Mouse (Mus musculus): ENCODE data around the gene Mmrn2.

Mmrn2 gene

DNA sequence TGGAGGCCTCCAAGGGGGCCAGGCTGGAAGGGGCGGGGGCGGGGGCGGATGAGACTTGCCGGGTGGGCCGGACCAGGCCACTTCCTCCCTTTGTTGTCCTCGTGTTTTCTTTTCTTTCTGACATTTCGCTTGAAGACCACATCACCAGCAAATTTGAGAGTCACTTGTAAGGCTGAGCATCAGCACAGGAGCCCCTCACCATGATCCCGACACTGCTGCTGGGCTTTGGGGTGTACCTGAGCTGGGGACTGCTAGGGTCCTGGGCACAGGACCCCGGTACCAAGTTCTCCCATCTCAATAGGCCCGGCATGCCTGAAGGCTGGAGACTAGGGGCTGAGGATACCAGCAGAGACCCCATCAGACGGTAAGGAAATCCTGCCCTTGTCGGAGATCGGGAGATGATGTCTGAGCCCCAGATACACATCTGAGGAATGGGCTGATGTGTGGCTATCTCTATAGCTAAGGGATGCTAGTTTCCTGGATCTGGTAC is at the start of gene Mmrn2:
Gene Mmrn2 (plus strand): TSS at position 51 of the 490 bp plus-strand sequence.
- DNase-seq (ENCODE audit: extremely low read depth, low read depth, low spot score) = no peak

- no peak for DNase-seq (ENCODE audit: extremely low read depth, low read depth, low spot score)
Observed at GRCm38 (mm10) chr14:34326606-34327005, 48.7 kb upstream of the Mmrn2 start.

GRCm38 (mm10) chr14:34327618-34328017 is 47.6 kb upstream of the Mmrn2 start:
- DNase-seq (ENCODE audit: extremely low read depth, low read depth, low spot score) = no peak

GRCm38 (mm10) chr14:34330657-34331158 is 44.6 kb upstream of the Mmrn2 start:
- no peak for DNase-seq (ENCODE audit: extremely low read depth, low read depth, low spot score)

GRCm38 (mm10) chr14:34331886-34332285 is 43.4 kb upstream of the Mmrn2 start:
- no peak for DNase-seq (ENCODE audit: extremely low read depth, low read depth, low spot score)

GRCm38 (mm10) chr14:34332476-34332875 is 42.8 kb upstream of the Mmrn2 start:
- DNase-seq (ENCODE audit: extremely low read depth, low read depth, low spot score) = no peak

- DNase-seq (ENCODE audit: extremely low read depth, low read depth, low spot score) = no peak
Observed at GRCm38 (mm10) chr14:34339446-34339845, 35.8 kb upstream of the Mmrn2 start.

- no peak for DNase-seq (ENCODE audit: extremely low read depth, low read depth, low spot score)
Observed at GRCm38 (mm10) chr14:34341993-34342392, 33.3 kb upstream of the Mmrn2 start.

GRCm38 (mm10) chr14:34343078-34343477 is 32.2 kb upstream of the Mmrn2 start:
- no peak for DNase-seq (ENCODE audit: extremely low read depth, low read depth, low spot score)

DNA sequence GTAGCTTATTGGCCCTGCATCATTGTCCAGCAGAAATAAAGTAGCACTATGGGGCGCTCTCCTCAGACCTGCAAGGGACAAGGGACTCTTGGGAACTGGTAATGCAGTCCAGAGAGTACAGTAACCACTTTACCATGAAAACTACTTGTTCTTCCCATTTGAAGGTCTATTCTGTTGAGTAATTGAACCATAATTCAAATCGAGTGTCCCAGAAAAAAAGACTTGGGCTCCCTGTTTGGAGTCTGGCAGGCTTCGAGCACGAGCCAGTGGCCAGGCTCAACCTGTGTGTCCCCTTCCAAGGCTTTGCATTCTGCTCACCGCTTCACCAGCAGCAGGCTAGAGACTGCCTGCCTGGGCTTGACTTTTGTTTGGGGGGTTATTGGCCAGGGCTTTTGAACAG is 30.9 kb upstream of the Mmrn2 start:
- no peak for DNase-seq (ENCODE audit: extremely low read depth, low read depth, low spot score)

DNA sequence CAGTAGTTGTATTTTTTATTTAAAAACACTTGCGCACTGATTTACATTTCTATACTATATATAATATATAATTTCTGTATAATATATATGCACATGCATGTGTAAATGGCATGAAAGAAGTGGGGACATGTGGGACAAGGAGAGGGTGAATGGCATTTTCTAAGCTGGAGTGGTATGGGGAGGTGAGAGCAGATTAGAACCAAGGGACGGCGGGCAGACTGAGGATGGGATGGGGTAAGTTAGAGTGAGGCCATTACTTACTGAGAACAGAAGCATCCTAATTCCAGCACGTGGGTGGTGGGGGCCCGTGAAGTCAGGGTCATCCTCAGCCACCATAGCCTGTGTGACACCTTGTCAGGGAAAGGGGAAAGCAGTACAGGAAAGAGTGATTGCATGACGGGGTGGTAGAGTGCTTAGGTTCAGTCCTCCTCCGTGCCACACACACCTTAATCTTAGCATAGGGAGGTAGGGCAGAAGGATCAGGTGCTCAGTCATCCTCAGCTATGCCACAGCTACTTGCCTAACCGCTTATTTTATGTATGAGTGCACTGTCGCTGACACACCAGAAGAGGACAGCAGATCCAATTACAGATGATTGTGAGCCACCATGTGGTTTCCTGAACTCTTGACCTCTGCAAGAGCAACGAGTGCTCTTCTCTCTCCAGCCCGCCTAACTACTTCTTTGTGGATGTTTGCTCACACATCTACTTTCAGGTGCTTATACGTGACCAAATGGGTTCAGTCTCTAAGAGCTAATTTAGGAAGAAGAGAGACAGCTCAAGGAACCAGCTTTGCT is 29.3 kb upstream of the Mmrn2 start:
- DNase-seq (ENCODE audit: extremely low read depth, low read depth, low spot score) = no peak

- no peak for DNase-seq (ENCODE audit: extremely low read depth, low read depth, low spot score)
Observed at GRCm38 (mm10) chr14:34347084-34347483, 28.2 kb upstream of the Mmrn2 start.

GRCm38 (mm10) chr14:34348301-34348700 is 27.0 kb upstream of the Mmrn2 start:
- DNase-seq (ENCODE audit: extremely low read depth, low read depth, low spot score) = no peak

GRCm38 (mm10) chr14:34349007-34349406 is 26.3 kb upstream of the Mmrn2 start:
- DNase-seq (ENCODE audit: extremely low read depth, low read depth, low spot score) = no peak

GRCm38 (mm10) chr14:34351660-34352059 is 23.6 kb upstream of the Mmrn2 start:
- no peak for DNase-seq (ENCODE audit: extremely low read depth, low read depth, low spot score)

GRCm38 (mm10) chr14:34352523-34352922 is 22.7 kb upstream of the Mmrn2 start:
- DNase-seq (ENCODE audit: extremely low read depth, low read depth, low spot score) = no peak

GRCm38 (mm10) chr14:34353326-34353725 is 21.9 kb upstream of the Mmrn2 start:
- no peak for DNase-seq (ENCODE audit: extremely low read depth, low read depth, low spot score)

DNA sequence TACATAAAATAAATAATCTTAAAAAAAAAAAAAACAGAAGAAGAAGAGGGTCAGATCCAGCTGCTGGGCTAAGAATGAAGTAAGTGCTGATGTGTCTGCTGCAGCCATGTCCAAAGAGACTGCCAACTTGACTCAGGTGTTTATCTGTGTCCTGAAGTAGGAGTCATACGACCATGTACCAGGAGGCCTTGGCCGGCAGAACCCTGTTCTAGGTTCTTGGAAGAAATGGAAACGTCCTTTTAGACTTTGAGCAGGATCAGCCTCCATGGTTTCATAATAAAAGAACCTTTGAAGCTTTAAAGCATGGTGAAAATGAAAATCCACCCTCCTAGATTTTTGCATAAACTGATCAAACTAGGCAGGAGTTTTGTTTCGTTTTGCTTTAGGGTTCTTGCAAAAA is 20.8 kb upstream of the Mmrn2 start:
- DNase-seq (ENCODE audit: extremely low read depth, low read depth, low spot score) = no peak

GRCm38 (mm10) chr14:34355301-34355700 is 20.0 kb upstream of the Mmrn2 start, which contains the start of gene Fam25c:
Fam25c (minus strand) TSS chr14:34355433.
- no peak for DNase-seq (ENCODE audit: extremely low read depth, low read depth, low spot score)

- no peak for DNase-seq (ENCODE audit: extremely low read depth, low read depth, low spot score)
Observed at GRCm38 (mm10) chr14:34357671-34358455, 17.4 kb upstream of the Mmrn2 start.

GRCm38 (mm10) chr14:34359676-34360244 is 15.5 kb upstream of the Mmrn2 start:
- DNase-seq (ENCODE audit: extremely low read depth, low read depth, low spot score) = no peak

Measured in fat pad, adult 2 months (tissue).